Mouse (Mus musculus) C2C12 (cell line): ENCODE measurements at regions not wholly inside any gene's neighbourhood (a gene's known extent, or its start where the extent isn't known, plus 50 kb on each side); places are given as distances from the start of the nearest gene placed in this dataset.

Source experiments
- CEBPB ChIP-seq: IDR thresholded peaks from one replicate; pipeline ENCODE4 v1.6.1; 2011; ENCODE audit warnings: low read depth, mild to moderate bottlenecking, control low read depth, moderate library complexity
- CTCF ChIP-seq: IDR thresholded peaks from one replicate; pipeline ENCODE4 v1.5.1; 2011; ENCODE audit not compliant: control insufficient read depth, insufficient read depth, insufficient read length
- MAX ChIP-seq: IDR thresholded peaks from one replicate; pipeline ENCODE4 v1.6.1; 2011; ENCODE audit warnings: mild to moderate bottlenecking, control low read depth
- MYOG ChIP-seq: IDR thresholded peaks from one replicate; pipeline ENCODE4 v1.6.1; 2011; ENCODE audit not compliant: control insufficient read depth, insufficient read length; ENCODE audit errors: extremely low read depth
- USF1 ChIP-seq: IDR thresholded peaks from one replicate; pipeline ENCODE4 v1.6.1; 2011; ENCODE audit warnings: low read depth, mild to moderate bottlenecking, control low read depth, moderate library complexity

- no peak for TF ChIP-seq CTCF
- no peak for TF ChIP-seq USF1
- no peak for TF ChIP-seq MYOG
- TF ChIP-seq MAX, result no peak
- no peak for TF ChIP-seq CEBPB
These were observed 309.5 kb downstream of the Irx1 start for GRCm38 (mm10) chr13:71653939-71654467.
